Mouse (Mus musculus): ENCODE results near the gene Acvr2b.

DNA sequence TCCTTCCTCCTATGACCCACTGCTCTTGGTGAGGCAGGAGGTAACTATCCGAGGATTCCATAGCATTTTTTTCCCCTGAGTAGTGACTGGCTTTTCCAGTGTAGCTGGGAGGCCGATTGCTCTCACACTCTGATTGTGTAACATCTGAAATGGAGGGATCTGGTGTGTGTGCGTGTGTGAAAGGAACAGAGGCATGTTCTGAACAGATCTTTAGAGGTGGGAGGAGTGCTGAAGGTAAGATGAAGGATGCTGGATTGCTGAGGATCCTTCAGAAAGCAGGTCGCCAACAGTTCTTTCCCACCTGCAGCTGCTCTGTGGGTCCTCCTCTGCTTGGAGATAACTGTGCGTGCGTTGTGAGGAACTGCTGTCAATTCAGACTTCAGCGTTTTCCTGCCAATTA is 567 bp upstream of the Acvr2b start:
- TF ChIP-seq CTCF (IDR thresholded peaks at IDR 0.05; ENCODE audit: extremely low read depth, insufficient read length, insufficient replicate concordance, low read depth, low read length), result no peak
- no peak for TF ChIP-seq POLR2A (IDR thresholded peaks at IDR 0.05; ENCODE audit: low read depth, low read length)

Measured in small intestine, adult 2 months (tissue).